Mouse (Mus musculus): Measurements from ENCODE around the gene Rgs10. TPM values are rescaled to one million over a fixed set of nuclear protein-coding genes. Genes with fewer than 3 reads are reported as not detected.

Rgs10 gene
- polyA plus RNA-seq, 1 experiment, result 26.6 TPM

GRCm38 (mm10) chr7:128412071-128412833, 6.3 kb downstream of the Rgs10 start:
- peaks cover 4% of the 10 kb centered on the region; the same call in 1 of the 2 replicates for H3K4me1 ChIP-seq (ENCODE audit: control insufficient read depth, insufficient read depth, low read length)
- no peak for TF ChIP-seq CTCF (IDR thresholded peaks at IDR 0.05; ENCODE audit: borderline replicate concordance, insufficient read depth, low read length)
- no peak for TF ChIP-seq POLR2A (IDR thresholded peaks at IDR 0.05; ENCODE audit: low read depth, low read length)
- no peak overlapping the region for H3K27ac ChIP-seq (ENCODE audit: insufficient read depth, low read length)
- H3K4me3 ChIP-seq (ENCODE audit: insufficient read depth, low read length), result no peak overlapping the region

GRCm38 (mm10) chr7:128410708-128411413, 7.7 kb downstream of the Rgs10 start:
- TF ChIP-seq POLR2A (IDR thresholded peaks at IDR 0.05; ENCODE audit: low read depth, low read length) (no peak), CTCF (IDR thresholded peaks at IDR 0.05; ENCODE audit: borderline replicate concordance, insufficient read depth, low read length) (no peak)
- Histone ChIP-seq H3K4me1 (ENCODE audit: control insufficient read depth, insufficient read depth, low read length) (0 out of 2 replicates have a peak, but pooled peaks cover 3% of the 10 kb centered on the region), H3K4me3 (ENCODE audit: insufficient read depth, low read length) (no peak overlapping the region), H3K27ac (ENCODE audit: insufficient read depth, low read length) (no peak overlapping the region)

- no peak overlapping the region for H3K4me3 ChIP-seq (ENCODE audit: insufficient read depth, low read length)
- H3K27ac ChIP-seq (ENCODE audit: insufficient read depth, low read length), result no peak overlapping the region
- peak; percentile 16; the same call in 1 of the 2 replicates for TF ChIP-seq CTCF (IDR thresholded peaks at IDR 0.05; ENCODE audit: borderline replicate concordance, insufficient read depth, low read length)
- TF ChIP-seq POLR2A (IDR thresholded peaks at IDR 0.05; ENCODE audit: low read depth, low read length), result no peak
- 0 out of 2 replicates have a peak, but pooled peaks cover 3% of the 10 kb centered on the region for H3K4me1 ChIP-seq (ENCODE audit: control insufficient read depth, insufficient read depth, low read length)
Observed at GRCm38 (mm10) chr7:128408265-128408664, 10.3 kb downstream of the Rgs10 start.

- no peak overlapping the region for H3K4me3 ChIP-seq (ENCODE audit: insufficient read depth, low read length)
- H3K27ac ChIP-seq (ENCODE audit: insufficient read depth, low read length), result no peak overlapping the region
- TF ChIP-seq POLR2A (IDR thresholded peaks at IDR 0.05; ENCODE audit: low read depth, low read length) (no peak), CTCF (IDR thresholded peaks at IDR 0.05; ENCODE audit: borderline replicate concordance, insufficient read depth, low read length) (no peak)
- no peaks in the 10 kb centered on the region for H3K4me1 ChIP-seq (ENCODE audit: control insufficient read depth, insufficient read depth, low read length)
Observed at GRCm38 (mm10) chr7:128403988-128404387, 14.6 kb downstream of the Rgs10 start.

GRCm38 (mm10) chr7:128403586-128403985, 15.0 kb downstream of the Rgs10 start:
- TF ChIP-seq POLR2A (IDR thresholded peaks at IDR 0.05; ENCODE audit: low read depth, low read length) (no peak), CTCF (IDR thresholded peaks at IDR 0.05; ENCODE audit: borderline replicate concordance, insufficient read depth, low read length) (no peak)
- no peak overlapping the region for H3K27ac ChIP-seq (ENCODE audit: insufficient read depth, low read length)
- H3K4me3 ChIP-seq (ENCODE audit: insufficient read depth, low read length), result no peak overlapping the region
- no peaks in the 10 kb centered on the region for H3K4me1 ChIP-seq (ENCODE audit: control insufficient read depth, insufficient read depth, low read length)

- H3K27ac ChIP-seq (ENCODE audit: insufficient read depth, low read length), result no peak overlapping the region
- H3K4me1 ChIP-seq (ENCODE audit: control insufficient read depth, insufficient read depth, low read length), result no peaks in the 10 kb centered on the region
- no peak overlapping the region for H3K4me3 ChIP-seq (ENCODE audit: insufficient read depth, low read length)
- no peak for TF ChIP-seq POLR2A (IDR thresholded peaks at IDR 0.05; ENCODE audit: low read depth, low read length)
- TF ChIP-seq CTCF (IDR thresholded peaks at IDR 0.05; ENCODE audit: borderline replicate concordance, insufficient read depth, low read length), result no peak
Observed at GRCm38 (mm10) chr7:128403128-128403527, 15.4 kb downstream of the Rgs10 start.

GRCm38 (mm10) chr7:128402577-128402976, 16.0 kb downstream of the Rgs10 start:
- TF ChIP-seq POLR2A (IDR thresholded peaks at IDR 0.05; ENCODE audit: low read depth, low read length) (no peak), CTCF (IDR thresholded peaks at IDR 0.05; ENCODE audit: borderline replicate concordance, insufficient read depth, low read length) (no peak)
- H3K4me3 ChIP-seq (ENCODE audit: insufficient read depth, low read length), result no peak overlapping the region

GRCm38 (mm10) chr7:128398664-128399063, 19.9 kb downstream of the Rgs10 start:
- Histone ChIP-seq H3K27ac (ENCODE audit: insufficient read depth, low read length) (no peak overlapping the region), H3K4me3 (ENCODE audit: insufficient read depth, low read length) (no peak overlapping the region), H3K4me1 (ENCODE audit: control insufficient read depth, insufficient read depth, low read length) (no peaks in the 10 kb centered on the region)
- TF ChIP-seq POLR2A (IDR thresholded peaks at IDR 0.05; ENCODE audit: low read depth, low read length) (no peak), CTCF (IDR thresholded peaks at IDR 0.05; ENCODE audit: borderline replicate concordance, insufficient read depth, low read length) (no peak)

More at GRCm38 (mm10) chr7:128402577-128402976, 16.0 kb downstream of the Rgs10 start:
- Histone ChIP-seq H3K4me1 (ENCODE audit: control insufficient read depth, insufficient read depth, low read length) (no peaks in the 10 kb centered on the region), H3K27ac (ENCODE audit: insufficient read depth, low read length) (no peak overlapping the region)

- no peak overlapping the region for H3K27ac ChIP-seq (ENCODE audit: insufficient read depth, low read length)
- H3K4me3 ChIP-seq (ENCODE audit: insufficient read depth, low read length), result no peak overlapping the region
- TF ChIP-seq POLR2A (IDR thresholded peaks at IDR 0.05; ENCODE audit: low read depth, low read length) (no peak), CTCF (IDR thresholded peaks at IDR 0.05; ENCODE audit: borderline replicate concordance, insufficient read depth, low read length) (no peak)
- H3K4me1 ChIP-seq (ENCODE audit: control insufficient read depth, insufficient read depth, low read length), result 0 out of 2 replicates have a peak, but pooled peaks cover 1% of the 10 kb centered on the region
Observed at GRCm38 (mm10) chr7:128397066-128397465, 21.5 kb downstream of the Rgs10 start.

- Histone ChIP-seq H3K27ac (ENCODE audit: insufficient read depth, low read length) (no peak overlapping the region), H3K4me3 (ENCODE audit: insufficient read depth, low read length) (no peak overlapping the region), H3K4me1 (ENCODE audit: control insufficient read depth, insufficient read depth, low read length) (0 out of 2 replicates have a peak, but pooled peaks cover 3% of the 10 kb centered on the region)
- TF ChIP-seq POLR2A (IDR thresholded peaks at IDR 0.05; ENCODE audit: low read depth, low read length) (no peak), CTCF (IDR thresholded peaks at IDR 0.05; ENCODE audit: borderline replicate concordance, insufficient read depth, low read length) (no peak)
Observed at GRCm38 (mm10) chr7:128393756-128394155, 24.8 kb downstream of the Rgs10 start.
